23 mouse cellular contexts compared by ENCODE assay signal in genomic region chr5:149205265-149205664, GRCm38 (mm10). TPM values are rescaled to one million over a fixed set of nuclear protein-coding genes. Genes with fewer than 3 reads are reported as not detected.
DNase-seq lines count a peak whose midpoint lies in the region; ATAC-seq and TF ChIP-seq lines count a peak whose summit lies in the region.
"Had no signal": no experiment of that assay in that cellular context is flagged by ENCODE, and none has a peak within 500 bp of the region (broad histone marks: within the 10 kb centered on the region; RNA-seq: fewer than 3 reads in every experiment).

No protein-coding gene starts in this region.

- WGBS in heart, embryonic 13.5 days: 66% methylated on average over 8 of the region's 8 CpGs
- 81% methylated on average over 8 of the region's 8 CpGs for WGBS in liver, embryonic 13.5 days (ENCODE audit: insufficient replicate concordance)
- 87% methylated on average over 8 of the region's 8 CpGs for WGBS in liver, embryonic 11.5 days

- H3K27me3 ChIP-seq in heart, embryonic 13.5 days (replicated peaks): no peaks in the 10 kb centered on the region
- H3K27me3 ChIP-seq in liver, embryonic 13.5 days: no peaks in the 10 kb centered on the region
- no peaks in the 10 kb centered on the region for H3K27me3 ChIP-seq in liver, embryonic 11.5 days (replicated peaks; ENCODE audit: control insufficient read depth, insufficient read depth, low read length)
- H3K27me3 ChIP-seq in C2C12 (ENCODE audit: control insufficient read depth, insufficient read depth, insufficient read length): no peaks in the 10 kb centered on the region
- H3K27me3 ChIP-seq: heart, embryonic 12.5 days; intestine, embryonic 15.5 days; kidney, embryonic 15.5 days; limb, embryonic 12.5 days had no signal

- no peak overlapping the region for H3ac ChIP-seq in C2C12 (ENCODE audit: control insufficient read depth, insufficient read length, low read depth)

- peaks cover 29% of the 10 kb centered on the region for H3K79me3 ChIP-seq in C2C12 (ENCODE audit: low read depth)

- no peak overlapping the region for H3K4me2 ChIP-seq in heart, embryonic 13.5 days
- no peak overlapping the region for H3K4me2 ChIP-seq in liver, embryonic 13.5 days
- no peak overlapping the region for H3K4me2 ChIP-seq in liver, embryonic 11.5 days
- H3K4me2 ChIP-seq: heart, embryonic 12.5 days; intestine, embryonic 15.5 days; kidney, embryonic 15.5 days; limb, embryonic 12.5 days had no signal

- intact Hi-C loops in heart, postnatal 36 days (cut with DNase I): no loop called here

- peaks cover 80% of the 10 kb centered on the region for H3K36me3 ChIP-seq in heart, embryonic 13.5 days
- peaks cover 87% of the 10 kb centered on the region for H3K36me3 ChIP-seq in liver, embryonic 13.5 days
- peaks cover 57% of the 10 kb centered on the region for H3K36me3 ChIP-seq in liver, embryonic 11.5 days (ENCODE audit: control insufficient read depth, insufficient read depth, low read length)
- peaks cover 77% of the 10 kb centered on the region for H3K36me3 ChIP-seq in C2C12 (ENCODE audit: control insufficient read depth, insufficient read depth)

- no peaks in the 10 kb centered on the region for H3K9me3 ChIP-seq in heart, embryonic 13.5 days
- no peaks in the 10 kb centered on the region for H3K9me3 ChIP-seq in liver, embryonic 13.5 days (replicated peaks)
- no peaks in the 10 kb centered on the region for H3K9me3 ChIP-seq in liver, embryonic 11.5 days (ENCODE audit: control insufficient read depth, low read length)
- H3K9me3 ChIP-seq: heart, embryonic 12.5 days; intestine, embryonic 15.5 days; kidney, embryonic 15.5 days; limb, embryonic 12.5 days had no signal

- no peak for DNase-seq in heart, postnatal 36 days
- DNase-seq in liver, embryonic 13.5 days: no peak
- no peak for DNase-seq in liver, embryonic 11.5 days (ENCODE audit: low spot score)
- peak; percentile 31 for DNase-seq in brain, adult 2 months (ENCODE audit: low read depth, low spot score)
- DNase-seq in embryo, embryonic 10 days (ENCODE audit: low spot score): no peak
- DNase-seq: adrenal gland, postnatal 25 days; cerebellum, adult 18-20 months; cerebellum, postnatal 25 days; gastrocnemius, postnatal 36 days; heart, postnatal 4 days; kidney, postnatal 4 days; liver, postnatal 0 days; lung, postnatal 10 days; right cerebral cortex, adult 18-20 months; thymus, postnatal 25 days had no signal

- H3K9ac ChIP-seq in heart, embryonic 13.5 days: peak overlapping the region; percentile 30
- H3K9ac ChIP-seq in liver, embryonic 13.5 days: no peak overlapping the region
- no peak overlapping the region for H3K9ac ChIP-seq in liver, embryonic 11.5 days (ENCODE audit: low read depth, low read length)
- H3K9ac ChIP-seq: heart, embryonic 12.5 days; intestine, embryonic 15.5 days; kidney, embryonic 15.5 days; limb, embryonic 12.5 days; liver, postnatal 0 days had no signal

- H3K79me2 ChIP-seq in C2C12 (ENCODE audit: control insufficient read depth, insufficient read depth): peaks cover 49% of the 10 kb centered on the region

- no peak for TF ChIP-seq CTCF in C2C12 (IDR thresholded peaks at IDR 0.05; ENCODE audit: control insufficient read depth, insufficient read depth, insufficient read length)

- H3K4me3 ChIP-seq in heart, embryonic 13.5 days: no peak overlapping the region
- H3K4me3 ChIP-seq in liver, embryonic 13.5 days (replicated peaks): no peak overlapping the region
- no peak overlapping the region for H3K4me3 ChIP-seq in liver, embryonic 11.5 days (ENCODE audit: low read depth, low read length)
- no peak overlapping the region for H3K4me3 ChIP-seq in C2C12 (ENCODE audit: insufficient read depth, poor library complexity, severe bottlenecking)
- H3K4me3 ChIP-seq: heart, embryonic 12.5 days; intestine, embryonic 15.5 days; kidney, embryonic 15.5 days; limb, embryonic 12.5 days had no signal

- no peak for ATAC-seq in heart, embryonic 13.5 days (ENCODE audit: extremely low read depth, insufficient number of reproducible peaks, low FRiP score, low TSS enrichment)
- peak; percentile 27; the same call in 1 of the 2 replicates for ATAC-seq in liver, embryonic 13.5 days (ENCODE audit: low read depth)
- no peak for ATAC-seq in liver, embryonic 11.5 days (replicated peaks; ENCODE audit: low FRiP score)
- ATAC-seq: CD4-positive, CD25-positive, alpha-beta regulatory T cell, adult 4 months; forebrain, embryonic 14.5 days; intestine, embryonic 15.5 days; liver, postnatal 0 days had no signal

- peaks cover 20% of the 10 kb centered on the region for H3K4me1 ChIP-seq in heart, embryonic 13.5 days
- H3K4me1 ChIP-seq in liver, embryonic 13.5 days (replicated peaks): peaks cover 27% of the 10 kb centered on the region
- no peaks in the 10 kb centered on the region for H3K4me1 ChIP-seq in liver, embryonic 11.5 days (replicated peaks; ENCODE audit: control insufficient read depth, insufficient read depth, low read length)
- H3K4me1 ChIP-seq: heart, embryonic 12.5 days; intestine, embryonic 15.5 days; limb, embryonic 12.5 days had no signal

- no peak overlapping the region; the same call in 1 of the 2 replicates for H3K27ac ChIP-seq in heart, embryonic 13.5 days (replicated peaks)
- H3K27ac ChIP-seq in liver, embryonic 13.5 days: peak overlapping the region; percentile 14
- H3K27ac ChIP-seq in liver, embryonic 11.5 days (ENCODE audit: low read depth, low read length): no peak overlapping the region
- H3K27ac ChIP-seq: intestine, embryonic 15.5 days; kidney, embryonic 15.5 days; limb, embryonic 12.5 days had no signal

TF ChIP-seq in C2C12, 6 proteins besides CTCF, POLR2A, EP300 and RAD21:
- TF ChIP-seq MYOG (IDR thresholded peaks at IDR 0.05; ENCODE audit: control insufficient read depth, extremely low read depth, insufficient read length): no peak
- TF ChIP-seq MYOD1 (IDR thresholded peaks at IDR 0.05; ENCODE audit: control insufficient read depth, insufficient read length, low read depth): peak; percentile 78

RNA-seq across cellular contexts. Expression of gene Hmgb1, which starts 21.0 kb away (rescaled TPM):
- 675 and 751 TPM in 2 replicates for polyA plus RNA-seq in heart, embryonic 13.5 days (2015; fragmentation: Nextera tagmentation; extraction: Ambion mirVana)
- 100 to 1,000 TPM in 1 of 2 experiments, 10 to 100 TPM in 1; 91.5 to 111 TPM for total RNA-seq in heart, postnatal 36 days (2021)
- polyA plus RNA-seq in liver, embryonic 13.5 days (2015; fragmentation: Nextera tagmentation; extraction: Ambion mirVana): 678 and 901 TPM in 2 replicates
- polyA plus RNA-seq in liver, embryonic 11.5 days (2014; fragmentation: Nextera tagmentation; extraction: Ambion mirVana): 1,278 and 1,318 TPM in 2 replicates
- 185 TPM for polyA plus RNA-seq in C2C12 (2012; fragmentation: generic; extraction: Trizol)

RNA-seq across cellular contexts. Expression of gene Uspl1, which starts 21.1 kb away (rescaled TPM):
- 29.4 and 30.1 TPM in 2 replicates for polyA plus RNA-seq in heart, embryonic 13.5 days (2015; fragmentation: Nextera tagmentation; extraction: Ambion mirVana)
- 10 to 100 TPM; 18.3 to 18.6 TPM for total RNA-seq in heart, postnatal 36 days (2021)
- polyA plus RNA-seq in liver, embryonic 13.5 days (2015; fragmentation: Nextera tagmentation; extraction: Ambion mirVana): 24.2 and 28.6 TPM in 2 replicates
- polyA plus RNA-seq in liver, embryonic 11.5 days (2014; fragmentation: Nextera tagmentation; extraction: Ambion mirVana): 53.2 and 62.3 TPM in 2 replicates
- 17.8 TPM for polyA plus RNA-seq in C2C12 (2012; fragmentation: generic; extraction: Trizol)

RNA-seq across cellular contexts. Expression of gene Alox5ap, which starts 59.3 kb away (rescaled TPM):
- polyA plus RNA-seq in heart, embryonic 13.5 days (2015; fragmentation: Nextera tagmentation; extraction: Ambion mirVana): 7.2 and 8.1 TPM in 2 replicates
- 10 to 100 TPM; 13.4 to 26.8 TPM for total RNA-seq in heart, postnatal 36 days (2021)
- 22.5 and 24.7 TPM in 2 replicates for polyA plus RNA-seq in liver, embryonic 13.5 days (2015; fragmentation: Nextera tagmentation; extraction: Ambion mirVana)
- 20.7 and 24.4 TPM in 2 replicates for polyA plus RNA-seq in liver, embryonic 11.5 days (2014; fragmentation: Nextera tagmentation; extraction: Ambion mirVana)
- polyA plus RNA-seq in C2C12 (2012; fragmentation: generic; extraction: Trizol): 8.2 TPM
